Mouse (Mus musculus): ENCODE data around the gene Sp100. TPM values are rescaled to one million over a fixed set of nuclear protein-coding genes. Genes with fewer than 3 reads are reported as not detected.

The Sp100 gene
- polyA plus RNA-seq, 1 experiment = not detected

GRCm38 (mm10) chr1:85716447-85717027 is 66.7 kb downstream of the Sp100 start:
- Histone ChIP-seq H3K79me2 (ENCODE audit: control insufficient read depth, insufficient read depth) (no peaks in the 10 kb centered on the region), H3K27me3 (ENCODE audit: control insufficient read depth, insufficient read depth, insufficient read length) (no peaks in the 10 kb centered on the region), H3K79me3 (ENCODE audit: low read depth) (no peaks in the 10 kb centered on the region), H3K36me3 (ENCODE audit: control insufficient read depth, insufficient read depth) (no peaks in the 10 kb centered on the region), H3ac (ENCODE audit: control insufficient read depth, insufficient read length, low read depth) (no peak overlapping the region), H3K4me3 (ENCODE audit: insufficient read depth, poor library complexity, severe bottlenecking) (no peak overlapping the region)
- TF ChIP-seq MYOG (IDR thresholded peaks at IDR 0.05; ENCODE audit: control insufficient read depth, extremely low read depth, insufficient read length) (no peak), MYOD1 (IDR thresholded peaks at IDR 0.05; ENCODE audit: control insufficient read depth, insufficient read length, low read depth) (no peak), FOSL1 (IDR thresholded peaks at IDR 0.05; ENCODE audit: insufficient read depth, low read length, poor library complexity, severe bottlenecking) (no peak), CEBPB (IDR thresholded peaks at IDR 0.05; ENCODE audit: low read depth) (no peak), USF1 (IDR thresholded peaks at IDR 0.05; ENCODE audit: low read depth) (no peak), CTCF (IDR thresholded peaks at IDR 0.05; ENCODE audit: control insufficient read depth, insufficient read depth, insufficient read length) (no peak), MAX (IDR thresholded peaks at IDR 0.05) (no peak)

DNA sequence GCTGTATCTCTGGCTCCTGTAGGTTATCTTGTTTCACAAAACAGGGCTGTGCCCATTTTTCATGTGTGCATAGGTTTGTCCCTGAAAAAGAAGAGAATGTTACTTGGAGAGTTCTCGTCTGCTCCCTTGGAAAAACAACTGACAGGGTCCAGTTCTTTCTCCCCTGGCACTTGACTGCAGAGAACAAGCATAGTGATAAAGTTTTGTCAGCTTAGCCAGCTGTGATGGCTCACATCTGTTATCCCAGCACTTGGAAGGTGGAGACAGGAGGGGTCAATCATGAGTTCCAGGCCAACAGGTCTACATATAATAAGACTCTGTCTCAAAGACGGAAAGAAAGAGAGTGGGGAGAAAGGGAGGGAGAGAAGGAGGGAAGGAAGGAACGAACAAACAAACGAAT is 69.3 kb downstream of the Sp100 start:
- no peak overlapping the region for H3ac ChIP-seq (ENCODE audit: control insufficient read depth, insufficient read length, low read depth)
- no peaks in the 10 kb centered on the region for H3K36me3 ChIP-seq (ENCODE audit: control insufficient read depth, insufficient read depth)
- no peak for TF ChIP-seq MYOD1 (IDR thresholded peaks at IDR 0.05; ENCODE audit: control insufficient read depth, insufficient read length, low read depth)
- no peak for TF ChIP-seq MYOG (IDR thresholded peaks at IDR 0.05; ENCODE audit: control insufficient read depth, extremely low read depth, insufficient read length)
- TF ChIP-seq USF1 (IDR thresholded peaks at IDR 0.05; ENCODE audit: low read depth) = no peak
- no peak for TF ChIP-seq MAX (IDR thresholded peaks at IDR 0.05)
- TF ChIP-seq CEBPB (IDR thresholded peaks at IDR 0.05; ENCODE audit: low read depth) = no peak
- no peak for TF ChIP-seq FOSL1 (IDR thresholded peaks at IDR 0.05; ENCODE audit: insufficient read depth, low read length, poor library complexity, severe bottlenecking)
- no peak overlapping the region for H3K4me3 ChIP-seq (ENCODE audit: insufficient read depth, poor library complexity, severe bottlenecking)
- H3K79me2 ChIP-seq (ENCODE audit: control insufficient read depth, insufficient read depth) = no peaks in the 10 kb centered on the region
- no peaks in the 10 kb centered on the region for H3K79me3 ChIP-seq (ENCODE audit: low read depth)
- no peaks in the 10 kb centered on the region for H3K27me3 ChIP-seq (ENCODE audit: control insufficient read depth, insufficient read depth, insufficient read length)

- H3K79me2 ChIP-seq (ENCODE audit: control insufficient read depth, insufficient read depth) = no peaks in the 10 kb centered on the region
- H3K79me3 ChIP-seq (ENCODE audit: low read depth) = no peaks in the 10 kb centered on the region
- no peak for TF ChIP-seq MYOD1 (IDR thresholded peaks at IDR 0.05; ENCODE audit: control insufficient read depth, insufficient read length, low read depth)
- TF ChIP-seq MAX (IDR thresholded peaks at IDR 0.05) = no peak
- TF ChIP-seq CTCF (IDR thresholded peaks at IDR 0.05; ENCODE audit: control insufficient read depth, insufficient read depth, insufficient read length) = no peak
- no peak for TF ChIP-seq CEBPB (IDR thresholded peaks at IDR 0.05; ENCODE audit: low read depth)
- no peak for TF ChIP-seq MYOG (IDR thresholded peaks at IDR 0.05; ENCODE audit: control insufficient read depth, extremely low read depth, insufficient read length)
- no peak for TF ChIP-seq USF1 (IDR thresholded peaks at IDR 0.05; ENCODE audit: low read depth)
- H3ac ChIP-seq (ENCODE audit: control insufficient read depth, insufficient read length, low read depth) = no peak overlapping the region
- no peak overlapping the region for H3K4me3 ChIP-seq (ENCODE audit: insufficient read depth, poor library complexity, severe bottlenecking)
- H3K36me3 ChIP-seq (ENCODE audit: control insufficient read depth, insufficient read depth) = no peaks in the 10 kb centered on the region
- no peaks in the 10 kb centered on the region for H3K27me3 ChIP-seq (ENCODE audit: control insufficient read depth, insufficient read depth, insufficient read length)
These were observed 70.6 kb downstream of the Sp100 start for GRCm38 (mm10) chr1:85720220-85720893.

- no peaks in the 10 kb centered on the region for H3K79me2 ChIP-seq (ENCODE audit: control insufficient read depth, insufficient read depth)
- H3K4me3 ChIP-seq (ENCODE audit: insufficient read depth, poor library complexity, severe bottlenecking) = no peak overlapping the region
- TF ChIP-seq MAX (IDR thresholded peaks at IDR 0.05) (no peak), CTCF (IDR thresholded peaks at IDR 0.05; ENCODE audit: control insufficient read depth, insufficient read depth, insufficient read length) (no peak), USF1 (IDR thresholded peaks at IDR 0.05; ENCODE audit: low read depth) (no peak), CEBPB (IDR thresholded peaks at IDR 0.05; ENCODE audit: low read depth) (no peak), MYOD1 (IDR thresholded peaks at IDR 0.05; ENCODE audit: control insufficient read depth, insufficient read length, low read depth) (no peak), FOSL1 (IDR thresholded peaks at IDR 0.05; ENCODE audit: insufficient read depth, low read length, poor library complexity, severe bottlenecking) (no peak), MYOG (IDR thresholded peaks at IDR 0.05; ENCODE audit: control insufficient read depth, extremely low read depth, insufficient read length) (no peak)
- no peaks in the 10 kb centered on the region for H3K79me3 ChIP-seq (ENCODE audit: low read depth)
- no peak overlapping the region for H3ac ChIP-seq (ENCODE audit: control insufficient read depth, insufficient read length, low read depth)
- no peaks in the 10 kb centered on the region for H3K27me3 ChIP-seq (ENCODE audit: control insufficient read depth, insufficient read depth, insufficient read length)
- no peaks in the 10 kb centered on the region for H3K36me3 ChIP-seq (ENCODE audit: control insufficient read depth, insufficient read depth)
These were observed 80.7 kb downstream of the Sp100 start for GRCm38 (mm10) chr1:85730471-85730870.

DNA sequence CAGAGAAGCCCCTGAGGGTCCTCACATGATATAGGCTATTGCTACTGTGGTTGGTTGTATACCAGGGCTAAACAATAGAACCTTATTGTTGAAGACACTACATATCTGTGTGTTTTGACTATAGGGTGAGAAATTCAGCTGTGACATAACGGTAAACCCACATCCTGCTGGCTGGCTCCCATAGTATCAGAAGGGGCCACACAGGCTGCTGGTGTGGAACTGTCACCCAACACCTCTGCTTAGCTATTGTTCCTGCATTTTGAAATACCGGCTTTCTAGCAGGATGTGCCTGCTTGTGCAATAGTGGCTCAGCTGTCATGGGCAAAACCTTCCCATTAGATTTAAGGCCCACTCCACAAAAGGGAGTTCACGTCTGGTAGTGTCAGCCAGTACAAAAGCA is 82.8 kb downstream of the Sp100 start:
- Histone ChIP-seq H3ac (ENCODE audit: control insufficient read depth, insufficient read length, low read depth) (no peak overlapping the region), H3K36me3 (ENCODE audit: control insufficient read depth, insufficient read depth) (no peaks in the 10 kb centered on the region), H3K27me3 (ENCODE audit: control insufficient read depth, insufficient read depth, insufficient read length) (no peaks in the 10 kb centered on the region), H3K79me2 (ENCODE audit: control insufficient read depth, insufficient read depth) (no peaks in the 10 kb centered on the region), H3K4me3 (ENCODE audit: insufficient read depth, poor library complexity, severe bottlenecking) (no peak overlapping the region), H3K79me3 (ENCODE audit: low read depth) (no peaks in the 10 kb centered on the region)
- TF ChIP-seq USF1 (IDR thresholded peaks at IDR 0.05; ENCODE audit: low read depth) (no peak), MYOG (IDR thresholded peaks at IDR 0.05; ENCODE audit: control insufficient read depth, extremely low read depth, insufficient read length) (no peak), MAX (IDR thresholded peaks at IDR 0.05) (no peak), CEBPB (IDR thresholded peaks at IDR 0.05; ENCODE audit: low read depth) (no peak), CTCF (IDR thresholded peaks at IDR 0.05; ENCODE audit: control insufficient read depth, insufficient read depth, insufficient read length) (no peak), FOSL1 (IDR thresholded peaks at IDR 0.05; ENCODE audit: insufficient read depth, low read length, poor library complexity, severe bottlenecking) (no peak), MYOD1 (IDR thresholded peaks at IDR 0.05; ENCODE audit: control insufficient read depth, insufficient read length, low read depth) (no peak)

Data from C2C12 (cell line).